Mouse (Mus musculus): ENCODE measurements around the gene Bag3.
A peak's percentile ranks its signal among the peaks of the same experiment; 100 is the strongest.

The Bag3 gene

DNA sequence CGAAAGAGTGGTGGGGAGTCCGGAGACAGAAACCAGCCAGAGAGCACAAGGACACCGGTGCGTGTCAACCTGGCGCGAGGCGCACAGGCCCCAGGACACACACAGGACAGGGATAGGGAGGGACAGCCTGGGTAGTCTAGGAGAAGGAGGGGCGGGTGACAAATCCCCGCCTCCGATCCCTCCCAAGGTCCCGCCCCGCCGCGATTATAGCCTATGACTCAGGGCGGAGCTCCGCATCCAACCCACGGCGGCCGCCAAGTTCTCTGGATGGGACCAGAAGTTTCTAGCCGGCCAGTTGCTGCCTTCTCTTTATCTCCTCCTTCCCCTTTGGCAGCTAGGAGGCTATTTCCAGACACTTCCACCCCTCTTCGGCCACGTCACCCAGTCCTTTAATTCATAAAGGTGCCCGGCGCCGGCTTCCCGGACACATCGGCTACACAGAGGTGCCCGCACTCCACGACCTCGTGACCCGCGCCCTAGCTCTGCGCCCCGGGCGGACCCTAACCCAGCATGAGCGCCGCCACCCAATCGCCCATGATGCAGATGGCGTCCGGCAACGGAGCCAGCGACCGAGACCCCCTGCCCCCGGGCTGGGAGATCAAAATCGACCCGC lies at the start of gene Bag3:
TSS of gene Bag3 (plus strand) at position 268 of the 613 bp plus-strand sequence.
- DNase-seq = peak; percentile 78

DNA sequence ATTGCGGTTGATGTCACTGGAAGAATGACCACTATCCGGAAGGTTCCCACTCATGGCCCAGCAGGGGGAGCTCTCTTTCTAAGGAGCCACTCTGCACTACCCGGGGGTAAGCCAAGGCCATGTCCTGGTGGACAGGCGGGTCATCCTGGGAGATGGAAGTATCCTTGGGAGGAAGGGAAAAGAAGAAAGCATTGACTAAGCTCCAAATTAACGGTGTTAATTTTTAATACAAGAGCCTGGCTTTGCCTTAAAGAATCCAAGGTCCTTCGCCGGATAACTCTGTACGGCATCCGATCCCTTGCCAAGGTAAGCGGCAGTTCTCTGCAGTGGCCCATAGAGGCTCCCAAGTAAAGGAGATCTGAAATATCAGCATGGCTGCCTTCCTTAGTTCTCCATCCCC lies 49.1 kb upstream of the Bag3 start:
- DNase-seq = peak; percentile 26

DNA sequence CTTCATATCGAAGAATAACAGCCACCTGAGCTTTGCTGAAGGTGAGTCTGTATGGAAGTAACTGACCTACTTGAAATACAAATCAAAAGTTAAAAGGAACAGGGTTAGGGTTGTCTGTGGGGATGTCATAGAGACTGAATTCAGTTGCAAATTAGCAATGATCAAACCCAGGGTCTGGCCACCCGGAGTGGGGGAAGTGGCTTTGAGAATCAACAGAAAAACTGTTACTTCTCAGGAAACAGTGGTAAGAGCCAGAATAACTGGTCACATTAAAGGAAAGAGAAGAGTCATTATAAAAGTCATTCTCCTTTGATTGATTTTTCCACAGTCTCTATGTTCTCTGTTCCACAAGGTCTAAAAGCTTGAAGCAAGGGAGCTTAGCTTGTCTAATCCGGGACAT lies 34.4 kb upstream of the Bag3 start:
- DNase-seq = no peak

DNA sequence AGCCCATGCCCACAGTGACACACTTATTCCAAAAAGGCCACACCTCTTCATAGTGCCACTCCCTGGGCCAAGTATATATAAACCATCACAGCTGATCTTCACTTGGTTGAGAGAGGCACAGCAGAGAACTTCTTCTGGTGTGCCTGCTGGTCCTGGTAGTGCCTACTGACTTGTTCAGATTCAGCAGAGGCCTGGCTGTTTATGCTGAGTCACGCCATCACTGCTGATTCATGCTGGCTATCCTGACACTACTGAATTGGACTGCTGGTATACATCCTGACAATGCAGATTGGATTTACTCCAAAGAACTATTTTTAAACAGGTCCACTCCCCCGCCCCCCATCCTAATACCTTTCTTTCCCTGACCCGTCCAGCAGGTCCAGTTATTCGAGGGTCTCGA lies 28.9 kb upstream of the Bag3 start:
- DNase-seq = no peak

DNA sequence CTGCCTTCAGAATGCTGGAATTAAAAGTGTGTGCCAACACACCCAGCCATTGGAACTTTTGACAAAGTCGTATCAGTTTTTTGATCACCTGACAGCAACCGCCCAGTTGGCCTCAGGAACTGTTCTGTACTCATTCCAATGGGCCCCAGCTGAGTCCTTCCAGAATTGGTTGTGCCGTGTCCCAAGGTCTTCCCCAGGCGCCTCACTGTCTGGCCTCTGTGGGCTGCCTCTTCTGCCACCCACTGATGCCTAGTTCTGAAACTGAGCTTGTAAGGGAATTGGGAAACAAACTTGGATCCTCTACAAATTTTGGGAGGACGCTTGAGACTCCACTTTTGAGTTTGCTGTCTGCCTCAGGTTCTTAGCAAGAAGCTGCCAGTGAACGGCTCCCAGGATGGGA lies 23.6 kb upstream of the Bag3 start:
- DNase-seq = no peak

DNA sequence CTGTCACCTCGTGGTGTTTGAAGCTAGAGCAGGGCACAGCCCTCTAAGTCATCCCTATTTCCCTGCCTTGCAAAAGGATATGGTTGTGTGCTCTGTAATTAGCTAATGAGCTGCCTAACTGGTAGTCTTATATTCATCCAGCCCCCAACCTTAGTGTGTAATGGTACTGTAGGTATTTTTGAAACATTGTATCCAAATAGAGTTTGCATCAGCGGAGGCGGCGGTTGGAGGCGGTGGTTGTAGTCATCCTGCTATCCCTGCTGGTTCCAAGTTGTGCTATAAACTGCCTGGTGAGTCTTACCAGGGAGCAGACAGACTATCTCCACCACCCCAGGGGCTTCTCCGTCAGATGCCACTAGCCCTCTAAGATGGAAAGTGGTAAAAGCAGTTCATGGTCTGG lies 19.3 kb upstream of the Bag3 start:
- no peak for DNase-seq

DNA sequence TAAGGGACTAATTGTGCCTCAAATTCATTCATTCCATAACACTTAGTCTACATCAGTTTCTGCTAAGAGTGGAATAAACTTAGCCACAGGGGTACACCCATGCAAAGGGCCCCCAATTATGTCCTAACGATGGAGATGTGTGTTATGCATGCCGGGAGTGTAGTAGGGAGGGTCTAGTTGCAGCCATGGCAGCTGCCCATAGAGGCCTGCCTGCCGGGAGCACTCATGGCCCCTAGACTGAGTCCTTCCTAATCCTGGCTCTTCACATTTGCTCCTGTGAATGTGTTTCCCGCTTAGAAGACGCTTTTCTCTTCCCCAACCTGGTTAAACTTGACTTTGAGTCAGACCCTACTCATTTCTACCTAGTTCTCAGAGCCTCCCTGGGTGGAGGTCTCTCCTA lies 11.5 kb upstream of the Bag3 start:
- no peak for DNase-seq

DNA sequence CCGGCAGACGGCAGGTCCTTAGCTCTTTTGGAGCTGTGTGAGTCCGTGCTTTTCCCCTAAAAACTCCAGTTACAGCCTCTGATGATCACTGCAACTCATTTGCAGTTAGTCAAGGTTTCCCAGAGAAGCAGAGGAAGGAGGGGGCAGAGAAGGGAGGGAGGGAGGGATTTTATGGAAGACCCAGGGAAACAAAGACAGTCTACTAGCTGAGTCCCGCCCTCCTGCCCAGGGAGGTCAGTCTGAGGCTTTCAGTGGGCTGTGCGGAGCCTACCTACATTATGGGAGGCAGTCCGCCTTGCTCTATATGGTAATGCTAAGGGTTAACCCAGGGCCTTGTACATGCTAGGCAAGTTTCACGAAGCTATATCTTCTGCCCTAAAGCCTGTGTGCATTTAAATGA lies 9.9 kb upstream of the Bag3 start:
- no peak for DNase-seq

DNA sequence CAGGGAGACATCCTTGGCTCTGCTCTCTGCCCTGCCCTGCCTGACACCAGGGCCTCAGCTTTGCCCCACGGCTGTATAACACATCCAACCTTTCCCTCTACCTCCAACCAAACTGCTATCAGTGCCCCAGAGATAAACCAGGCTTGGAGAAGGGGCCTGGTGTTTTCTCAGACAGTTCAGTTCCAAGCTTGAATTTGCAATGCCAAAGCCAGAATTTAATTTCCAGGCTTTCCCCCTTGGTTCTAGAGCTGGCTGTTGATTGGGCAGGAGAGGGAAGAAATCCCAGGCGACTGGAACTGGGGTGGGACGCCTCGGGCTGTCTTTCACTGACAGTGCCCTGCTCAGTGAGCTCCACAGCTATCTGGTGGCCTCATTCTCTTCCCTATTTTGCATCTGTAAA lies 9.1 kb upstream of the Bag3 start:
- DNase-seq = no peak

DNA sequence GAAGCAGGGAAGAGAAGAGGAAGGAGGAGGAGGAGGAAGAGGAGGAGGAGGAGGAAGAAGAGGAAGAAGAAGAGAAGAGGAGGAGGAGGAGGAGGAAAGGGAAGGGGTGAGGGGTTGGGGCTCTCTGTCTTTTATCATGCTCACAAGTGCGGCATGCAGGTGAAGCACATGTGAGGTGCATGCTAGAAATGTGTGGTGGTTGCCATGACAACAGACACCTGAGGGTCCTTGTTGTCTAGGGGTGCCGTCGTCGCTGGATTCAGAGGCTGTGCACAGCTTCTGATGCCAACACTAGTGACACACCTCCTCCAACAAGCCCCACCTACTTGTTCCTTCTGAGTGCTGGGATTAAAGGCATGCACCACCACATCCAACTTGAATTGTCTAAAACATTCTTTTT lies 7.1 kb upstream of the Bag3 start:
- DNase-seq = peak; percentile 26

DNA sequence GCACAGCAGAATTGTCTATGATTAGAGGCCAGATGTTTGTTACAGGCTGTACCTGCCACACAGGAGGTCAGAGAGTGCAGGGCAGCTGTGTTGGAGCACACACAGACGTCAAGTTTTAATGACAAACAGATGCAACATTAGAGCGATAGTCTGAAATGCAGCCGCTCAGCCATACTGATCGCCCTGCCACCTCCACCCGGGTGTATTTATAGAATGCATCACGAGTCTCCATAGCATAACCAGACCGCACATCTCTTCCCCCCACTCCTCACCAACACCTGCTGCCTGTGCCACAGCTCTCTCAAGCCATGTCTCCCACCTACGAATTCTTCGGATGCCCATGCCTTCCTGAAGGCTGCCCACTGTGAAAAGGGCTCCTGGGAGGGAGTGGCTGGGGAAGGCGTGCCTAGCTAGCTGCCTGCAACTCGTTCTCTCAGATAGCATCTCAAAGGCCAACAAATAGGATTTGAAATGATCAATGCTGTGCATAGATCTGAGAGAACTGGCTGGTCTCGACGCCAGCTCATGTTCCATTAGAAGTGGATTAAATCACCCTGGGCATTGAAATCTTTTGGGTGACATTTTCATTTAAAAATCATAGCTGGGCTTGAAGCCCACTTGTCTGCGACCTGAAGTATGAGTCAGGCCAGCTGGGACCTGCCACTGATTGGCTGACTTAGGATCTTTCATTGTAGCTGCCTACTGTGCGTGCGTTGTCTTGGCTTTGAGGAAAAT lies 3.9 kb upstream of the Bag3 start:
- DNase-seq = no peak

DNA sequence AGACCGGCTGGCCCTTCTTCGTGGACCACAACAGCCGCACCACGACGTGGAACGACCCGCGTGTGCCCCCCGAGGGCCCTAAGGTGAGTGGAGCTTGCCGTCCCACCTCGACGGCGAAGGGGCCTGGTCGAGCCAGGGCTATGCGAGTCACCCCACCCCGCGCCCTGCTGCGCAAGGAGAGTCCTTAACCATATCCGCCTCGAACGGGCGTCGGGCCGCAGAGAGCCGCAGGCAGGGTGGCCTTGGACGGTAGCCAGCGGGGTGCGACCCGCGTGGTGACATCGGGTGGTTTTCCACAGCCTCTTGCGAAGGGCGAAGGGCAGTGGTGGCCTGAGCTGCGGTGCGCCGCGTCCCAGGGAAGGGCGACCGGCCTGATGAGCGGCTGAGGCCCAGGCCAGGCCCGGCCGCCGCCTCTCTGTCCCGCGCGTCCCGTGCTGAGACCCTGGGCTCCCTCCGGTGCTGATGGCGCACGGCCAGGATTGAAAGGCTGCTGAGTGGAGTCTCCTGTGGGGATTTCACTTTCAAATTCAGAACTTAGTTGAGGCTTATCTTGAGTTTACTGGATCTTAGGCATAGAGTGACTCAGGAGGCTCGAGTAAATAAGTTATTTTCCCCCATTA lies 656 bp downstream of the Bag3 start:
- peak; percentile 40 for DNase-seq

DNA sequence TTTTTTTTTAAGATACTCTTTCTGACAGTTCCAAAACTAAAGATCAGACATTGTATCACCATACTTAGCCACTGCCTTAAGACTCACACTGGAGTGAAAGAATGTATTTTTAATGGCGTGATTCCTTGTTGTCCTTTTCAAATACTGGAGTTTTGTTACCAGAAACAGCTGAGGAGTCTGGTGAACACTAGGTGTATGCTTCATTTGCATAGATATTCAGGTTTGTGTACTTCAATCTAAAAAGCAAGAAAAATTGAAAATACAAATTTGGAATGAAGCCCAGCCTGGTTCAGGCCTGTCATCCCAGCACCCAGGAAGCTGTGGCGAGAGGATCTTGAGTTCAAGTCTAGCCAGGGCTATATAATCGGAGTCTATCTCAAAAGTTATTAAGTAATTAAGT lies 1.2 kb downstream of the Bag3 start:
- DNase-seq = no peak

DNA sequence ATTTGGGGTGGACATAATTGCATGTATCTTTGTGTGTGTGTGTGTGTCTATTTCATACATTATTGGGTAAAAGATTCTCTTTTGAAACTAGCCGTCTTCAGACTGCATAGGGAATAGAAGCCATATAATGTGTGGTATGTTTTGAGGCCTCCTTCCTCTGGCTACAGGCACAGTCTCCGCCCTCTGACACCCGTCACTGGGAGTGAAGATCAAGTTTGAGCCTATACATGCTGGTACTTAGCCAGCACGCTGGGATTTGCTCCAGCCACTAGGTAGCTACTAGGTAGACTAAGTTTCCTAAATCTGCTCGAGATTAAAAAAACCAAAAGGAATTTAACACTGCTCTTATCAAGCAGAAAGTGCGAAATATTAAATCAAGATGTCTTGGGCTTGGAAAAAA lies 3.2 kb downstream of the Bag3 start:
- no peak for DNase-seq

DNA sequence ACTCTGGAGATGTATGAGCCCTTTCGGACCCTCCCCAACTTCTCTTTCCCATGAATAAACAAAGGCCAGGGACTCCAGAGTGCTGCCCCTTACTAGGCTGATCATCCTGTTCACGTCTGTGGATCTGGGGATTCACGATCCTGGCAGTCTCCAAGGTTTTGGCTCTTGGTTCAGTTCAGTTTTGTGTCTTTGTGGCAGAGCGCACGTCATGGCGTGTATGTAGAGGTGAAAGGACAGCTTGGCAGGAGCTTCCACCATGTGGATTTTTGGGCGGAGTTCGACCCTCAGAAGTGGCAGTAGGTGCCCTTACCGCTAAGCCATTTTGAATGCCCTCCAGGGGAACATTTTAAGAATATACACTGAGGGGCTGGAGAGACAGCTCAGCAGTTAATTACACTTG lies 5.2 kb downstream of the Bag3 start:
- DNase-seq = no peak

DNA sequence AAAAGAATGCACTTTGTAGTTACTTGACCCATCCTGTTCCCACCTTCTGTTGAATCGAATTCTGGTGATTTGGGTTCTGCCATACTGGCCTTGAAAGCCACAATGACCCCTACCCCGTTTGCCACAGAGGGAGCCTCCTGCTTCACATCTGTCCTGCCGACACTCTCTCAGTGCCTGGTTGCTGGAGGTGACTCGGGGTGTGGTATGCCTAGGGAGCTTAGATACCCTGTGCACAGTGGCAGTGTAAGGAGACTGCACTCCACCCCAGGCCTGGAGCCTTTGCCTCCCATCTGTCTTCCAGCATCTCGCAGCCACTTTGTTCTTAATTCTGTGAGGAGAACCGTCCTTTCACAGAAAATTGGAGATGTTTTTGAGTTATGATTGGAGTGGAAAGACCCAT lies 5.7 kb downstream of the Bag3 start:
- no peak for DNase-seq

DNA sequence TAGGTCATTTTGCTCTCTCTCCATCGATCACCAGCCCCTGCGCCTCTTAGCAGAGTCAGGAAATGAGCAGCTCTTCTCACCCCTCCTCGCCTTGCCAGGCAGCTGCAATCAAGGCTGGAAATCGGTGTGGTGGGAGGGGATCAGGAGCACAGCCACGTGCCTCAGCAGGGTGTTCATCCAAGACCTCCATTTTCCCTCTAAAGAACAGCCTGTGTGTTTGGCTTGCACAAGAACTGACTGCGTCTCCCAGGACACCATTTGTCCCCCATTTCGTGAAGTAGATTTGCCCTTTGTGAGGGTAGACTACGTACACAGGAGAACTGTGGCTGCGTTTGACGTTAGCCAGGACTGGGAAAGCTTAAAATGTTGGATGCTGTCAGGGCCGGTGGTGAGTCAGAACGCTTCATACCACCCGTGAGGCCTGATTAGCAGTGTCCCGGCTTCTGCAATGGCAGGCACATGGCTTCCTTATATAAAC lies 6.2 kb downstream of the Bag3 start:
- no peak for DNase-seq

DNA sequence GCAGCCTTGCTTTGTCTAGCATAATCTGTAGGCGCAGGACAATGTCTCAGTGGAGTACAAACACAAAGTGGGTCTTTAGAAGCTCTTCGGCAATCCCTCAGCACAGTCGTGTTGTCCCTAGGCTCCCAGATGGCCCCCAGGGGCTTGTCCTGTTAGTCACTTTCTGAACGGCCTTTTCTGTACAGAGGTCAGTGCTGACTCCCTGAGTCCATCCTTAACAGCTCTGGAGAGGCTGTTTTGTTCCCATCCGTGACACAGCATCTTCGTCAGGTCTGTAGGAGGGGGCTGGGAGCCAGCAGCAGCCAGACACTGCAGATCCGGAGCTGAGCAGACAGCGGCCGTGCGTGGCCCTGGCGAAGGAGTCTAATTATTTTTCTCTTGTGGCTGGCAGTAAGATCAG lies 7.6 kb downstream of the Bag3 start:
- DNase-seq = no peak

DNA sequence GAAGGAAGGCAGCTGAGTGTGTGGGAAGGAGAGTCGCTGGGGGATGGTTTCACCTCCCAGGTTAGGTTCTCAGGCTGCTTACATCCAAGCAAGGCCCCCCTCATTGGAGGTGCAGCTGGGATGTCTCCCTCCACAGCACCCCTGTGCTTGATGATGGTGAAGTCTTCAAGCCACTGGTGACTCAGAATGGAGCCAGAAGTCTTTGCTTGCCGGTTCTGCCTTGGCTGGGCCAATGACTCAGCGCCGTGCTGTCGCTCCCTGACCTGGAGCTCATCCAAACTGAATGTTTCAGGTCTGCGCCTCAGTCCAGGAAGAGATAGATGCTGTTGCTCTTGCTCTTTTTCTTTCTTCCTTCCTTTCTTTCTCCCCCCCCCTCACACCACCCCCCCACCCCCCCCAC lies 8.5 kb downstream of the Bag3 start:
- DNase-seq = no peak

DNA sequence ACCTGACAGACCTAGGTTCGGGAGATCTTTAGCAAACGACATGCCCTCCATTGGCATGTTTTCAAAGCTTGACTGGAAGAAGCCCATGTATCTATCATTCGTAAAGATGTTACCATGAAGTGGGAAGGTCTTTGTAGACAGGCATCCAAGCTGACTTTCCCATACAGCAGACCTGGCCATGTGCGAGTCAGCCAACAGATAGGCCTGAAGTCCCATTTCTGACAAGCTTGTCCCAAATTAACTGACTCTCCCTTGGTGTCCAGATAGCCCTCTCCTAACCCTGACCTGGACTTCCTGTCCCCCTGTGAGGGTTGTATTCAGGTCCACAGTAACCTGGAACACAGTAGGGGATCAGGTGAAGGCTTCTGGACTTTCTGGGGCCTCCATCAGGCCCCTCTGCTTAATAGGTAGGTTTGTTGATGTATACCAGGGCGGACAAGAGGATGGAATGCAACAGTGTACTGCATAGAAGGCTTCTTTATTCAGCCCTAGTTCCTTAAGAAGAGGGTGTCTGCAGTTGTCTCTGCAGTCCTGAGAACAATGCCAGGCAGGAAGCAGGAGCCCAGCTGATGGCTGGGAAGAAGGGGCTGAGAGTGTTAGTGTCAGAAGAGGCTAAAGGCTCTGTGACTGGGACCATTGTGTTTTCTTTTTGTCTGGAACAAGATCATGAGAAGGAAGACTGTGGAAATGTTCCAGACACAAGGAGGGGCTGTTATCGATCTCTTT lies 9.2 kb downstream of the Bag3 start:
- DNase-seq = no peak

DNA sequence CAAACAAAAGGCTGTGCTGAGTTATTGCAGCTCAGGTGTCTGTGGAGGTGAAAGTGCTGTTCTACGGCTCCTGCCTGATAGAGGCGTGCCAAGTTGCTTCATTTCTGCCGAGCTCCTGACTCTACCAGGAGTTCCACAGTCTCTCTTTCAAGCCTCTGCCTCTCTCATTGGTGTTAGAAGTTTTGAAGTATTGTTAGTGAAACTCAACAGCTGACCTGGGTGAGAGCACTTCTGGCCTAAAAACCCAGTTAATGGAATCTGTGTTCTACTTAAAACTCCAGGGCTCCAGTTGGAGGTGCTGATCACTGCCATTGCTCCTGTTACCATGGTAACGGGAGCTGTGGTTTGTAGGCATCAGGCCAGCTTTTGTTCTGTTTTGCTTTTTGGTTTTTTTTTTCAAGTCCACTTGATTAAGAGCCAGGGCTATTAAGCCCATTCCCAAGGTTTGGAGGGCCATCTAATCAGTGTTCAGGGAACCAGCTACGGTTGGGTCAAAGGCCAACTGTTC lies 11.6 kb downstream of the Bag3 start:
- no peak for DNase-seq

DNA sequence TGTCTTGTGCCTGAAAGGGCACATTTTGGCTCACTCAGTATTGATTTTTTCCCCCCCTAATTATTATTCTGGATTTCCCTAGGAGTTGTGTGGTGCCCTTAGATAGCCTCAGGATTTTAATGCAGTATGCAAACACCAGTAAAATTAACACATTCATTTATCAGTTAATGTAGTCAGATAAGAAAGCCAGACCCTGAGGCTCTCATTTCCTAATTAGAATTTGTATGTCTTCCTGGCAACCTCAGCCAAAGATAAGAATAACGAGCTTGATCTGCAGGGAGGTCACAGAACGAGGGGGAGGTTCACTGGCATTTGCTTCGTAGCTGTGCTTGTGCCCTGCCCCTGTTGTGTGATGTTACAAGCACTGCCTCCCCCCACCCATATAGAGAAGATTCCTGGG lies 12.7 kb downstream of the Bag3 start:
- DNase-seq = no peak

DNA sequence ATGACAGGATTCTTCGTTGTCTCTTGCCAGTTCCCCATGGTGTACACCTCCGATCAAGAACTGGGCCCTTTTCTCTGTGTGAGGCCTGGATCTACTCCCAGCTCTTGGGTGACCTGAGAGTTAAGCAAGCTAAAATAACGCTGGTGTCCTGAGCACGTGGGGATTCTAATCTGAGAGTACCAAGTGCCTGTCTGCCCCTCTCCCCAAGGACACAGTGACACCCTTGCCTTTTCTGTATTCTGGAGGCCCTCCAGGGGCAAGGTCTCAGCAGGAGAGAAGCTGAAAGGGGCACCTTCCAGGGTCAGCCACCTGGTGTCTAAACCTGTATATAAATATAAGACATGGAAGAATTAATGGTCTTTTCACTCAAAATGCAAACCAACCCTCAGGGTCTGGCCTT lies 14.3 kb downstream of the Bag3 start:
- no peak for DNase-seq

DNA sequence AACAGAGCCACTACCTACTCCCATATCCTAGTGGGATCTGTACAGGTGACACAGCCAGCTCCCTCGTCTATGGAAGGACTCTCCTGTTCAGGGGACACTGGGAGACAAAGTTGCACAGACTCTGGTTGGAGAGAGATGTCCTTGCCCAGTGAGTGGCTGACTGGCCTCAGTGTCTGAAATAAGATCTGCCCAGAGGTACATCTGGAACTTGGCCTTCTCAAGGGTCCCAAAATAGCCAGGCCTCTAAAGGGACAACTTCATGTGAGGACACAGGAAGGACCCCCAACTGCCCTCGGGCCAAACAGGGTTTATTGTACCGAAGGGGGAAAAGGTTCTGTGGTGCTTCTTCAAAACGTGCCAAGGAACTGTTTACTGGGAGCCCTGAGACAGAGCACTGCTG lies 14.8 kb downstream of the Bag3 start:
- no peak for DNase-seq
